In the genomic region with DNA sequence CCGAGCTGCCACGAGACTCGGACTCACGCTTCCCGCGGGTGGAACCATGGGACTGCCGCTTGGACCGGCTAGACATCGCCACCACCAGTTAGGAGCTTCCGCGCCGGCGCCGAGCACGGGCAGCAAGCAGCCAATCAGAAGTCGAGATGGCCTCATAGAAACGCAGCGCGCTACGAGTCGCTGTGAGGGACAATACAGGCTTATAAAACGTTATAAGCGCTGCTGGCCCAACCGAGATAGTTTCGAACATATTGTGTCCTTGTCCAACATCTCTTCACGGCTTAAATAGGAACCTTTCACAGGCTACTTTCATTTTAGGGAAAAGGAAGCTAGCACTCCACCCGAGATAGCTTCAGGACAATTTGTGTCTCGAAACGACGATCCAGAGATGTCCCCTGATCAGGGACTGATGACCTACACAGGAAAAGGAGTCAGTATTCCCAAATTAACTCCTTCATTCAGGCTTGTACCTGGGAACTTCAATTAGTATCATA, we compare ENCODE assay signal across 8 mouse cellular contexts. TPM values are rescaled to one million over a fixed set of nuclear protein-coding genes. Genes with fewer than 3 reads are reported as not detected.
DNase-seq lines count a peak whose midpoint lies in the region; ATAC-seq lines count a peak whose summit lies in the region.

A gene (minus strand): TSS at position 111 of the 494 bp plus-strand sequence.

- DNase-seq in adipocyte (ENCODE audit: low spot score): peak; percentile 97
- DNase-seq in embryo, embryonic 10 days (ENCODE audit: low spot score): peak; percentile 99
- peak; percentile 89 for DNase-seq in gastrocnemius, postnatal 10 days
- peak; percentile 96 for DNase-seq in induced T-regulatory cell, adult 2 months (ENCODE audit: low read depth)
- peak; percentile 84 to 96 for DNase-seq in left cerebral cortex, adult 9 months (ENCODE audit: low spot score in 2 of 2)
- DNase-seq in right cerebral cortex, postnatal 14 days: peak; percentile 93
- DNase-seq in urinary bladder, postnatal 36 days (ENCODE audit: low spot score in 2 of 2): peak; percentile 84 to 93

- peak; percentile 80 for ATAC-seq in megakaryocyte progenitor cell, adult 5-6 weeks (replicated peaks; ENCODE audit: poor library complexity)

RNA-seq across cellular contexts. Expression of the gene that starts here (rescaled TPM):
- 10 to 100 TPM; 17.2 to 18.4 TPM for total RNA-seq in gastrocnemius, postnatal 10 days (2021)
- total RNA-seq in megakaryocyte progenitor cell, adult 5-6 weeks (2015): 66.8 and 71.3 TPM in 2 replicates
- total RNA-seq in megakaryocyte progenitor cell, adult 5-6 weeks (2017): 113 and 115 TPM in 2 replicates

Comparison
In these comparisons a context has a peak if more than half of its experiments do, and no peak if none do; other contexts are left out.
1. Peak in every context shown above with its lines: DNase-seq and ATAC-seq.